Mouse (Mus musculus): ENCODE measurements at regions not wholly inside any gene's neighbourhood (a gene's known extent, or its start where the extent isn't known, plus 50 kb on each side); places are given as distances from the start of the nearest gene placed in this dataset.

- DNase-seq = peak; percentile 72
Observed at GRCm38 (mm10) chr9:31971801-31972628, 58.8 kb upstream of the Barx2 start.

GRCm38 (mm10) chr9:31972629-31972993, 59.3 kb upstream of the Barx2 start:
- no peak for DNase-seq

GRCm38 (mm10) chr9:31976191-31976590, 62.9 kb upstream of the Barx2 start:
- no peak for DNase-seq

- no peak for DNase-seq
Observed at GRCm38 (mm10) chr9:31978071-31978470, 64.8 kb upstream of the Barx2 start.

- DNase-seq = no peak
Observed at GRCm38 (mm10) chr9:31979211-31979610, 65.9 kb upstream of the Barx2 start.

GRCm38 (mm10) chr9:31980459-31980858, 67.2 kb upstream of the Barx2 start:
- no peak for DNase-seq

GRCm38 (mm10) chr9:31983759-31984586, 70.7 kb upstream of the Barx2 start:
- no peak for DNase-seq

- no peak for DNase-seq
Observed at GRCm38 (mm10) chr9:31988826-31989225, 75.6 kb upstream of the Barx2 start.

GRCm38 (mm10) chr9:31989581-31990360, 76.5 kb upstream of the Barx2 start:
- DNase-seq = no peak

GRCm38 (mm10) chr9:31990456-31990855, 77.2 kb upstream of the Barx2 start:
- no peak for DNase-seq

GRCm38 (mm10) chr9:31993631-31994601, 80.7 kb upstream of the Barx2 start:
- DNase-seq = no peak

- no peak for DNase-seq
Observed at GRCm38 (mm10) chr9:31995101-31995500, 81.8 kb upstream of the Barx2 start.

- no peak for DNase-seq
Observed at GRCm38 (mm10) chr9:31995700-31996099, 82.4 kb upstream of the Barx2 start.

- no peak for DNase-seq
Observed at GRCm38 (mm10) chr9:31996466-31997177, 83.4 kb upstream of the Barx2 start.

- DNase-seq = peak; percentile 43
Observed at GRCm38 (mm10) chr9:31997178-31998097, 84.2 kb upstream of the Barx2 start.

GRCm38 (mm10) chr9:31998488-31999280, 85.4 kb upstream of the Barx2 start:
- DNase-seq = no peak

GRCm38 (mm10) chr9:31999760-32000159, 86.5 kb upstream of the Barx2 start:
- no peak for DNase-seq

GRCm38 (mm10) chr9:32002924-32003323, 89.7 kb upstream of the Barx2 start:
- no peak for DNase-seq

- no peak for DNase-seq
Observed at GRCm38 (mm10) chr9:32003730-32004129, 90.5 kb upstream of the Barx2 start.
